Mouse (Mus musculus): ENCODE measurements around the gene Stab2. TPM values are rescaled to one million over a fixed set of nuclear protein-coding genes. Genes with fewer than 3 reads are reported as not detected.

The Stab2 gene
- total RNA-seq, 2 experiments from 2014 or later, result 0.18 to 0.23 TPM

- H3K27ac ChIP-seq, result peak overlapping the region; percentile 62
- peak in 1 of 2 experiments; percentile 33 for DNase-seq (ENCODE audit: extremely low spot score in 1 of 2, low spot score in 2 of 2)
- H3K4me3 ChIP-seq, result no peak overlapping the region
- intact Hi-C loops (cut with DNase I), result loop anchor here (10.0 kb wide), 1 partner anchor 201 kb away; the partner anchor contains the start of gene Nt5dc3
- TF ChIP-seq CTCF (IDR thresholded peaks at IDR 0.05), result peak; percentile 47
Measured at GRCm38 (mm10) chr10:86976001-86976726, 31.7 kb downstream of the Stab2 start.

GRCm38 (mm10) chr10:86973276-86973675, 34.5 kb downstream of the Stab2 start:
- no peak for DNase-seq (ENCODE audit: extremely low spot score in 1 of 2, low spot score in 2 of 2)
- TF ChIP-seq CTCF (IDR thresholded peaks at IDR 0.05), result no peak
- peak overlapping the region; percentile 24; the same call in 1 of the 2 replicates for H3K27ac ChIP-seq
- intact Hi-C loops (cut with DNase I), result loop anchor here (5.0 to 10.0 kb wide), 3 partner anchors 141 to 529 kb away; partner anchors contain the start of gene Nt5dc3
- H3K4me3 ChIP-seq, result no peak overlapping the region

- H3K27ac ChIP-seq, result no peak overlapping the region
- TF ChIP-seq CTCF (IDR thresholded peaks at IDR 0.05), result no peak
- no peak for DNase-seq (ENCODE audit: extremely low spot score in 1 of 2, low spot score in 2 of 2)
- intact Hi-C loops (cut with DNase I), result loop anchor here (1.0 to 10.0 kb wide), 4 partner anchors 48 to 530 kb away; partner anchors contain the start of gene Nt5dc3
- H3K4me3 ChIP-seq, result no peak overlapping the region; the same call in 1 of the 2 replicates
Measured at GRCm38 (mm10) chr10:86972503-86972826, 35.4 kb downstream of the Stab2 start.

GRCm38 (mm10) chr10:86971680-86972502, 35.9 kb downstream of the Stab2 start:
- H3K4me3 ChIP-seq, result peak overlapping the region; percentile 17; the same call in 1 of the 2 replicates
- DNase-seq (ENCODE audit: extremely low spot score in 1 of 2, low spot score in 2 of 2), result peak; percentile 61 to 67
- intact Hi-C loops (cut with DNase I), result loop anchor here (1.0 to 10.0 kb wide), 4 partner anchors 48 to 530 kb away; partner anchors contain the start of gene Nt5dc3
- H3K27ac ChIP-seq, result no peak overlapping the region
- TF ChIP-seq CTCF (IDR thresholded peaks at IDR 0.05), result peak; percentile 88

GRCm38 (mm10) chr10:86969346-86969745, 38.5 kb downstream of the Stab2 start:
- no peak overlapping the region for H3K4me3 ChIP-seq
- no peak for DNase-seq (ENCODE audit: extremely low spot score in 1 of 2, low spot score in 2 of 2)
- intact Hi-C loops (cut with DNase I), result no loop called here
- no peak overlapping the region for H3K27ac ChIP-seq
- no peak for TF ChIP-seq CTCF (IDR thresholded peaks at IDR 0.05)

- intact Hi-C loops (cut with DNase I), result no loop called here
- H3K27ac ChIP-seq, result no peak overlapping the region
- peak in 1 of 2 experiments; percentile 18 for DNase-seq (ENCODE audit: extremely low spot score in 1 of 2, low spot score in 2 of 2)
- H3K4me3 ChIP-seq, result no peak overlapping the region
- TF ChIP-seq CTCF (IDR thresholded peaks at IDR 0.05), result no peak
Measured at GRCm38 (mm10) chr10:86961542-86962466, 46.0 kb downstream of the Stab2 start.

- no peak for TF ChIP-seq CTCF (IDR thresholded peaks at IDR 0.05)
- Histone ChIP-seq H3K27ac (no peak overlapping the region), H3K4me3 (no peak overlapping the region)
- DNase-seq (ENCODE audit: extremely low spot score in 1 of 2, low spot score in 2 of 2), result no peak
- intact Hi-C loops (cut with DNase I), result no loop called here
Measured at GRCm38 (mm10) chr10:86955299-86955698, 52.5 kb downstream of the Stab2 start.

- intact Hi-C loops (cut with DNase I), result no loop called here
Measured at GRCm38 (mm10) chr10:86952696-86953095, 55.1 kb downstream of the Stab2 start.

GRCm38 (mm10) chr10:86950806-86951205, 57.0 kb downstream of the Stab2 start:
- TF ChIP-seq CTCF (IDR thresholded peaks at IDR 0.05), result no peak

More at GRCm38 (mm10) chr10:86952696-86953095, 55.1 kb downstream of the Stab2 start:
- peak; percentile 13 for TF ChIP-seq CTCF (IDR thresholded peaks at IDR 0.05)
- DNase-seq (ENCODE audit: extremely low spot score in 1 of 2, low spot score in 2 of 2), result no peak
- no peak overlapping the region for H3K27ac ChIP-seq
- H3K4me3 ChIP-seq, result no peak overlapping the region

GRCm38 (mm10) chr10:86949886-86950285, 57.9 kb downstream of the Stab2 start:
- no peak for DNase-seq (ENCODE audit: extremely low spot score in 1 of 2, low spot score in 2 of 2)
- no peak overlapping the region for H3K27ac ChIP-seq
- no peak overlapping the region for H3K4me3 ChIP-seq
- TF ChIP-seq CTCF (IDR thresholded peaks at IDR 0.05), result no peak
- intact Hi-C loops (cut with DNase I), result no loop called here

More at GRCm38 (mm10) chr10:86950806-86951205, 57.0 kb downstream of the Stab2 start:
- Histone ChIP-seq H3K27ac (no peak overlapping the region), H3K4me3 (no peak overlapping the region)
- no peak for DNase-seq (ENCODE audit: extremely low spot score in 1 of 2, low spot score in 2 of 2)
- intact Hi-C loops (cut with DNase I), result no loop called here

- intact Hi-C loops (cut with DNase I), result no loop called here
- H3K27ac ChIP-seq, result no peak overlapping the region
- H3K4me3 ChIP-seq, result no peak overlapping the region
- no peak for DNase-seq (ENCODE audit: extremely low spot score in 1 of 2, low spot score in 2 of 2)
- TF ChIP-seq CTCF (IDR thresholded peaks at IDR 0.05), result no peak
Measured at GRCm38 (mm10) chr10:86947541-86947940, 60.3 kb downstream of the Stab2 start.

Measured in left cerebral cortex, adult 2 months (tissue).